Comparison of ENCODE assay signal across 23 mouse cellular contexts in genomic region chr14:21147171-21147570, GRCm38 (mm10).
A peak's percentile ranks its signal among the peaks of the same experiment; 100 is the strongest.
DNase-seq lines count a peak whose midpoint lies in the region; ATAC-seq lines count a peak whose summit lies in the region.
"Had no signal": no experiment of that assay in that cellular context is flagged by ENCODE, and none has a peak within 500 bp of the region (broad histone marks: within the 10 kb centered on the region; RNA-seq: fewer than 3 reads in every experiment).

No protein-coding gene starts in this region.

- no peak overlapping the region for H3K27ac ChIP-seq in embryonic facial prominence, embryonic 11.5 days (replicated peaks; ENCODE audit: low read depth, low read length)
- no peak overlapping the region for H3K27ac ChIP-seq in embryonic facial prominence, embryonic 10.5 days (replicated peaks)
- no peak overlapping the region for H3K27ac ChIP-seq in midbrain, embryonic 11.5 days (ENCODE audit: low read depth, low read length)
- no peak overlapping the region for H3K27ac ChIP-seq in midbrain, embryonic 14.5 days (replicated peaks; ENCODE audit: low read depth, low read length)
- H3K27ac ChIP-seq: embryonic facial prominence, embryonic 13.5 days; forebrain, embryonic 12.5 days had no signal

- H3K4me2 ChIP-seq in embryonic facial prominence, embryonic 11.5 days (ENCODE audit: low read depth, low read length): no peak overlapping the region
- H3K4me2 ChIP-seq in midbrain, embryonic 11.5 days: no peak overlapping the region
- no peak overlapping the region for H3K4me2 ChIP-seq in midbrain, embryonic 14.5 days (ENCODE audit: low read length)
- H3K4me2 ChIP-seq: embryonic facial prominence, embryonic 13.5 days; forebrain, embryonic 12.5 days had no signal

- H3K27me3 ChIP-seq in embryonic facial prominence, embryonic 11.5 days (ENCODE audit: control insufficient read depth, insufficient read depth, low read length): no peaks in the 10 kb centered on the region
- H3K27me3 ChIP-seq in embryonic facial prominence, embryonic 10.5 days (replicated peaks; ENCODE audit: low read depth, poor library complexity, severe bottlenecking): no peaks in the 10 kb centered on the region
- H3K27me3 ChIP-seq in midbrain, embryonic 11.5 days (ENCODE audit: control insufficient read depth, insufficient read depth, low read length): no peaks in the 10 kb centered on the region
- no peaks in the 10 kb centered on the region for H3K27me3 ChIP-seq in midbrain, embryonic 14.5 days (ENCODE audit: control insufficient read depth, insufficient read depth, low read length)
- H3K27me3 ChIP-seq: CH12.LX; embryonic facial prominence, embryonic 13.5 days; forebrain, embryonic 12.5 days had no signal

- DNase-seq in embryonic facial prominence, embryonic 11.5 days (ENCODE audit: low spot score): peak; percentile 72
- no peak for DNase-seq in embryonic facial prominence, embryonic 10.5 days (ENCODE audit: low spot score)
- DNase-seq in midbrain, embryonic 11.5 days (ENCODE audit: low spot score, missing footprints): peak; percentile 10
- no peak for DNase-seq in midbrain, embryonic 14.5 days
- no peak for DNase-seq in thymus, postnatal 0 days (ENCODE audit: low spot score)
- DNase-seq: adrenal gland, adult 2 months; adrenal gland, postnatal 10 days; adrenal gland, postnatal 25 days; B cell, adult 2 months; cerebellum, adult 11 months; cerebellum, adult 18-20 months; cerebellum, adult 8-10 months; cerebellum, adult 9-11 months; cerebellum, postnatal 14 days; cerebellum, postnatal 36 days; embryo, embryonic 11 days had no signal

- H3K36me3 ChIP-seq in embryonic facial prominence, embryonic 11.5 days (replicated peaks; ENCODE audit: control insufficient read depth, insufficient read depth, low read depth, low read length): no peaks in the 10 kb centered on the region
- H3K36me3 ChIP-seq in embryonic facial prominence, embryonic 10.5 days (replicated peaks): no peaks in the 10 kb centered on the region
- H3K36me3 ChIP-seq in midbrain, embryonic 11.5 days (ENCODE audit: control insufficient read depth, insufficient read depth, low read length): no peaks in the 10 kb centered on the region
- no peaks in the 10 kb centered on the region for H3K36me3 ChIP-seq in midbrain, embryonic 14.5 days (ENCODE audit: control insufficient read depth, insufficient read depth, low read length)
- H3K36me3 ChIP-seq: embryonic facial prominence, embryonic 13.5 days; forebrain, embryonic 12.5 days had no signal

- no peak for ATAC-seq in embryonic facial prominence, embryonic 11.5 days (replicated peaks; ENCODE audit: insufficient number of reproducible peaks, low FRiP score, low TSS enrichment, low read depth)
- no peak for ATAC-seq in midbrain, embryonic 11.5 days (ENCODE audit: low FRiP score)
- no peak for ATAC-seq in midbrain, embryonic 14.5 days (ENCODE audit: low FRiP score, low TSS enrichment)
- ATAC-seq: CD4-positive, CD25-positive, alpha-beta regulatory T cell, adult 4 months; forebrain, embryonic 14.5 days; forebrain, embryonic 16.5 days had no signal

- WGBS in embryonic facial prominence, embryonic 11.5 days: 71% methylated on average over 1 of the region's 1 CpGs
- WGBS in embryonic facial prominence, embryonic 10.5 days: 91% methylated on average over 1 of the region's 1 CpGs
- WGBS in midbrain, embryonic 11.5 days: 92% methylated on average over 1 of the region's 1 CpGs
- 90% methylated on average over 1 of the region's 1 CpGs for WGBS in midbrain, embryonic 14.5 days

- H3K9ac ChIP-seq in embryonic facial prominence, embryonic 11.5 days (replicated peaks; ENCODE audit: low read length): no peak overlapping the region
- H3K9ac ChIP-seq in midbrain, embryonic 11.5 days (ENCODE audit: low read length): no peak overlapping the region
- no peak overlapping the region for H3K9ac ChIP-seq in midbrain, embryonic 14.5 days (replicated peaks; ENCODE audit: low read length)
- H3K9ac ChIP-seq: embryonic facial prominence, embryonic 13.5 days; forebrain, embryonic 12.5 days had no signal

- H3K9me3 ChIP-seq in embryonic facial prominence, embryonic 11.5 days (replicated peaks; ENCODE audit: control insufficient read depth, low read length): no peaks in the 10 kb centered on the region
- H3K9me3 ChIP-seq in embryonic facial prominence, embryonic 10.5 days: no peaks in the 10 kb centered on the region
- no peaks in the 10 kb centered on the region for H3K9me3 ChIP-seq in midbrain, embryonic 11.5 days (ENCODE audit: control insufficient read depth, low read length)
- H3K9me3 ChIP-seq in midbrain, embryonic 14.5 days (ENCODE audit: control insufficient read depth, low read length): no peaks in the 10 kb centered on the region
- H3K9me3 ChIP-seq: embryonic facial prominence, embryonic 13.5 days; forebrain, embryonic 12.5 days; G1E had no signal

- no peaks in the 10 kb centered on the region for H3K4me1 ChIP-seq in embryonic facial prominence, embryonic 11.5 days (ENCODE audit: control insufficient read depth, insufficient read depth, low read length)
- H3K4me1 ChIP-seq in embryonic facial prominence, embryonic 10.5 days: peaks cover 4% of the 10 kb centered on the region; the same call in 1 of the 2 replicates
- H3K4me1 ChIP-seq in midbrain, embryonic 11.5 days (ENCODE audit: control insufficient read depth, insufficient read depth, low read length): no peaks in the 10 kb centered on the region
- no peaks in the 10 kb centered on the region for H3K4me1 ChIP-seq in midbrain, embryonic 14.5 days (ENCODE audit: control insufficient read depth, insufficient read depth, low read length)

- H3K4me3 ChIP-seq in embryonic facial prominence, embryonic 11.5 days (ENCODE audit: low read depth, low read length): no peak overlapping the region
- no peak overlapping the region for H3K4me3 ChIP-seq in embryonic facial prominence, embryonic 10.5 days
- no peak overlapping the region for H3K4me3 ChIP-seq in midbrain, embryonic 11.5 days (ENCODE audit: low read depth, low read length)
- H3K4me3 ChIP-seq in midbrain, embryonic 14.5 days (replicated peaks; ENCODE audit: low read depth, low read length): no peak overlapping the region
- H3K4me3 ChIP-seq: embryonic facial prominence, embryonic 13.5 days; forebrain, embryonic 12.5 days had no signal

Comparison
In these comparisons a context has a peak if more than half of its experiments do, and no peak if none do; other contexts are left out.
1. DNase-seq: peak in embryonic facial prominence, embryonic 11.5 days (single experiment) and midbrain, embryonic 11.5 days (single experiment); none in embryonic facial prominence, embryonic 10.5 days (single experiment), midbrain, embryonic 14.5 days (single experiment) and thymus, postnatal 0 days (single experiment).